Mouse (Mus musculus) kidney, adult 8-10 months (tissue): ENCODE measurements at regions not wholly inside any gene's neighbourhood (a gene's known extent, or its start where the extent isn't known, plus 50 kb on each side); places are given as distances from the start of the nearest gene placed in this dataset.
A peak's percentile ranks its signal among the peaks of the same experiment; 100 is the strongest.

Experiments
- DNase-seq, 2 experiments: peaks; one replicate each; pipeline ENCODE4 v3.0.0; 2022

- DNase-seq: peak in 1 of 2 experiments; percentile 1
Measured at GRCm38 (mm10) chr7:3073206-3073605, 95.8 kb downstream of the AU018091 start.
